Mouse (Mus musculus) kidney, adult 11 months (tissue): ENCODE results near the gene Hba-a2.
A peak's percentile ranks its signal among the peaks of the same experiment; 100 is the strongest.
"Not testable (repeated sequence)": the region's sequence is repeated elsewhere in the genome, so short reads cannot be mapped to it uniquely, and the experiment has no call there.

ENCODE experiments used
- DNase-seq: peaks from one replicate; pipeline ENCODE4 v3.0.0; 2022

The Hba-a2 gene

GRCm38 (mm10) chr11:32283091-32283777 is 13.1 kb upstream of the Hba-a2 start, which contains the start of gene Hba-a1:
TSS of gene Hba-a1 (plus strand) at chr11:32283511.
- not testable (repeated sequence) for DNase-seq

DNA sequence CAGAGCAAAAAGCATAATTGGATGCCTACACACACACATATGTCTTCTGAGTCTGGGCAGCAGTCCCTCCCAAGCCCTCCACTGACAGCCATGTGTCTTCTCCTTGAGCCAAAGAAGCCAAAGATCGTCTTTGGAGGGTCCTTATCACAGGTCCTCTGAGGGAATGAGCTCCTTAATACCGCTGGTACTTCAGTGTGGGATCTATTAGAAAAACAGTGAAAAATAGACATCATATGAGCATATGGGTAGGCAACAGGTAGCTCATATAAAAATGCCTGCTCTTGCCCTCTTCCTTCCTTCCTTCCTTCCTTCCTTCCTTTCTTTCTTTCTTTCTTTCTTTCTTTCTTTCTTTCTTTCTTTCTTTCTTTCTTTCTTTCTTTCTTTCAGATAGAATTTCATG is 11.7 kb upstream of the Hba-a2 start:
- DNase-seq, result not testable (repeated sequence)

GRCm38 (mm10) chr11:32285031-32285775 is 11.1 kb upstream of the Hba-a2 start:
- no peak for DNase-seq

GRCm38 (mm10) chr11:32285887-32286286 is 10.4 kb upstream of the Hba-a2 start:
- not testable (repeated sequence) for DNase-seq

GRCm38 (mm10) chr11:32286695-32287492 is 9.4 kb upstream of the Hba-a2 start, which contains the start of gene Hbq1b:
TSS of gene Hbq1b (plus strand) at chr11:32286965.
- peak; percentile 70 for DNase-seq

DNA sequence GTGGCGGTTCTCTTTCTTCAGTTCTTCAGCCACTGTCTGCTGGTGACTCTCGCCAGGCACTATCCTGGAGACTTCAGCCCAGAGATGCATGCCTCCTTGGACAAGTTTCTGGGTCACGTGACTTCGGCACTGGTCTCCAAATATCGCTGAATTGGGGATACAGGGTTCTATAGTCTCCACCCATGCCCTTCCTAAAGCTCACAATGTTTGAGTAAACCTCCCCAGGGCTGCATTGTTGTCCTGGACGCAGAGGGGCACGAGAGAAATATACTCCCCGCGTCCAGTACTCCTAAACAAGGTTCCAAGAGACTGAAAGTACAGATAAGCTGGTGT is 8.8 kb upstream of the Hba-a2 start:
- DNase-seq, result no peak

DNA sequence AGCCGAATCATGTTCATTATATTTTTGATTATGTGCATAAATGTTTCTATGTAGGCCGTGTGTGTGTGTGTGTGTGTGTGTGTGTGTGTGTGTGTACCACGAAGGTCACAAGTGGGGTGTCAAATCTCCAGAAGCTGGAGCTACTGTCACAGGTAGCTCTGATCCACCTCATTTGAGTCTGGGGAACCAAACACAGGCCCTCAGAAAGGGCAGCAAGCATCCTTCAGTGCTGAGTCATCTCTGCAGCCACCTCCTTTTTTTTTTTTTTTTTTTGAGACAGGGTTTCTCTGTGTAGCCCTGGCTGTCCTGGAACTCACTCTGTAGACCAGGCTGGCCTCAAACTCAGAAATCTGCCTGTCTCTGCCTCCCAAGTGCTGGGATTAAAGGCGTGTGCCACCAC is 3.5 kb upstream of the Hba-a2 start:
- not testable (repeated sequence) for DNase-seq

DNA sequence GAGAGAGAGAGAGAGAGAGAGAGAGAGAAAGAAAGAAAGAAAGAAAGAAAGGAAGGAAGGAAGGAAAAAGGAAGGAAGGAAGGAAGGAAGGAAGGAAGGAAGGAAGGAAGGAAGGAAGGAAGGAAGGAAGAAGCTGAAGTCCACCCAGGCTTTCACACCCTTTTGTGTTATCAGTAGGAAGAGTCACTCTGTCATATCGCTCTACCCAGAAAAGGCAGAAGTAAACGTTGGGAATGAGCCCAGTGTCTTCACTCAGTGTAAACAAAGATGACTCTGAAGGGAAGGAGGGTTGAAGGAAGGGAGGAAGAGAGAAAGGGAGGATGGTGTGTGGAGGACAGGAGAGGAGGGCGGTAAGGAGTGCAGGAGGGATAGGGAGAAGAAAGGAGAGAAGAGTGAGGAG is 2.8 kb upstream of the Hba-a2 start:
- DNase-seq, result not testable (repeated sequence)

DNA sequence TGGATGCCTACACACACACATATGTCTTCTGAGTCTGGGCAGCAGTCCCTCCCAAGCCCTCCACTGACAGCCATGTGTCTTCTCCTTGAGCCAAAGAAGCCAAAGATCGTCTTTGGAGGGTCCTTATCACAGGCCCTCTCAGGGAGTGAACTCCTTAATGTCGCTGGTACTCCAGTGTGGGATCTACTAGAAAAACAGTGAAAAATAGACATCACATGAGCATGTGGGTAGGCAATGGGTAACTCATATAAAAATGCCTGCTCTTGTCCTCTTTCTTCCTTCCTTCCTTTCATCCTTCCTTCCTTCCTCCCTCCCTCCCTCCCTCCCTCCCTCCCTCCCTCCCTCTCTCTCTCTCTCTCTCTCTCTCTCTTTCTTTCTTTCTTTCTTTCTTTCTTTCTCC is 1.1 kb downstream of the Hba-a2 start:
- DNase-seq, result not testable (repeated sequence)

DNA sequence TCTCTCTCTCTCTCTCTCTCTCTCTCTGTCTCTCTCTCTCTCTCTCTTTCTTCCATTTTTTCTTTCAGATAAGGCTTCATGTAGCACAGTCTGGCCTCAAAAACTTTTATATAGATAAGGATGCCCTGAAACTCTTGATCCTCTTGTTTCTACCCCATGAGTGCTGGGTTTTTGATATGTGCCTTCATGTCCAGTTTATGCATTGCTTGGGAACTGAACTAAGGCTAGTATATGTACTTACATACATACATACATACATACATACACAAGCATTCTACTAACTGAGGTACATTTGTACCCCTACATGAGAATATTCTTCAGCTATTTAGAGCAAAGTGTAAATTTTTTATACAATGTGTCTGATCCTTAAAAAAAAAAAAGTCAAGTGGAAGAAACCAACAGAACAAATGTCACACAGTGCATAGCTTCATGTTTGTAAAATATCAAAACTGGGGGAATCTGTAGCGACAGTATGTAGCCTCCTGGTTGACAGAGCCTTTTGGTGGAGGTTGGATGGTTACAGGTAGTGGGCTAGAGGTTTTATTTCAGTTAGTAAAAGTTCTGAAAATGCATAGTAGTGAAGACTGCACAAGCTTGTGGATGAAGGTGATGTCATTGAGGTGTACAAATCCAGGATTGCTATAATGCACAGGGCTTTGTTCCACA is 1.7 kb downstream of the Hba-a2 start:
- no peak for DNase-seq

GRCm38 (mm10) chr11:32298532-32298918 is 2.2 kb downstream of the Hba-a2 start:
- DNase-seq, result no peak

GRCm38 (mm10) chr11:32299865-32300264 is 3.6 kb downstream of the Hba-a2 start, which contains the start of gene Hbq1a:
TSS of gene Hbq1a (plus strand) at chr11:32300069.
- peak; percentile 12 for DNase-seq

- no peak for DNase-seq
Measured at GRCm38 (mm10) chr11:32300279-32301267, 4.3 kb downstream of the Hba-a2 start.

GRCm38 (mm10) chr11:32301506-32301905 is 5.2 kb downstream of the Hba-a2 start:
- DNase-seq, result no peak

DNA sequence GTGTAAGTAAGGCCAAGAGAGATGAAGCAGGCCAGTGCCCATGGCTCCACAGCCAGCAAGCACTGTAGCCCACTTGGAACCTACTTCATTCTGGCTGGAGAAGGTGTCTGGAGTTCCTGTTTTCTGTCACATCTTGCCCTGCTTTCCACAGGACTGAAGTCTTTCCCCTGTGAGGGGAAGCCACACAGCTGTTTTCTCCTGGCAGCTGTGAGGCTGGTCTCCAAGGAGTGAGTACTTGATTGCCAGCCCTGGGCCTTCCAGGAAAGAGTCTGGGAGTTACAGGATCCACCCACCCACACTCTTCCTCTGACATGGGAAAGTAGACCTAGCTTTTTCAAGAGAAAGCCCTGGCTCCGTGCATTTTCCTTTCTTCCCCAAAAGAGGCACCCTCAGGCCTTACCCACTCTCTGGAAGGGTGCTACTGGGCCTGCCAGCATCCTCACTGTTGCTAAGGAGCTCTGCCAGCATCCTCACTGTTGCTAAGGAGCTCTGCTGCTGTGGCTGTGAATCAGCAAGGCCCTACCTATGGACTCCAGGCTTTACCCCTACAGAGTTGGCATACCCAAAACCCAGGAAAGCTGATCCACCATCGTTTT is 6.6 kb downstream of the Hba-a2 start:
- DNase-seq, result no peak

- no peak for DNase-seq
Measured at GRCm38 (mm10) chr11:32303455-32303854, 7.2 kb downstream of the Hba-a2 start.

DNA sequence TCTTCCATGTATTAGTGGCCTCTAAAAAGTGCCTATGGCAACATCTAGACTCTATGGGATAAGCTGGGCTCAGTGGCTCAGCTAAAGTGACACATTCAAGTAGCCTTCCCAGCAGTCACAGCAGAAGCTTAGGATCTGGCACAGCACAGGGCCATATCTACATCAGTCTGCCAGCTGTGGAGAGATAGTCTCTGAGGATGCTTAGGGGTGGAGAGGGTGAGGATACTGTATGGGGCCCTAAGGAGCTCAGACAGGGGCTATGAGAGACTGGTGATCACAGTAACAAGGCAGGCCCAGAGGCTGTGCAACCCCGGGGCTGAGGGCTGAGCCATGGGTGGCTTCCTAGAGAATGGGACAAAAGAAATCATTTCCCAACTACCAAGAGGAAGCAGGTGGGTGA is 10.7 kb downstream of the Hba-a2 start:
- DNase-seq, result no peak

DNA sequence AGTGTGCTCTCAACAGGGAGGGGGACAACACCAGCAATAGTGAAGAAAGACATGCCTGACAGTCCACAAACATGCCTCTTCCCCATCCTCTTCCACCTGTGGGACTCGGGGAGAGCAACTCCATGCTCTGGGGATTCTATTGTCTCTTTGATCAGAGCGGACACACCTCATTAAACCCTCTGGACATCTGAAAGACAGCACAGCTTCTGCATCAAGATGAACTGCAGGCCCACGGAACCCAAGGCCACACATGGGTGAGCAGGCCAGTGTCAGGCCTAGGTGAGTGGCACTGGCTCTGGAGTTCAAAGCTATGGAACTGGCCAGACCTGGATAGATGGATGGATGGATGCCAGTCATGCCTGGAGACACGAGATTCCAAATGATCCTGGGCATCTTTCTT is 13.2 kb downstream of the Hba-a2 start:
- DNase-seq, result no peak

GRCm38 (mm10) chr11:32309928-32310327 is 13.6 kb downstream of the Hba-a2 start:
- DNase-seq, result no peak

- DNase-seq, result no peak
Measured at GRCm38 (mm10) chr11:32316009-32316408, 19.7 kb downstream of the Hba-a2 start.

- no peak for DNase-seq
Measured at GRCm38 (mm10) chr11:32320507-32321195, 24.4 kb downstream of the Hba-a2 start.
